Mouse (Mus musculus): ENCODE results near the gene P2ry2.
A peak's percentile ranks its signal among the peaks of the same experiment; 100 is the strongest.

P2ry2 gene

DNA sequence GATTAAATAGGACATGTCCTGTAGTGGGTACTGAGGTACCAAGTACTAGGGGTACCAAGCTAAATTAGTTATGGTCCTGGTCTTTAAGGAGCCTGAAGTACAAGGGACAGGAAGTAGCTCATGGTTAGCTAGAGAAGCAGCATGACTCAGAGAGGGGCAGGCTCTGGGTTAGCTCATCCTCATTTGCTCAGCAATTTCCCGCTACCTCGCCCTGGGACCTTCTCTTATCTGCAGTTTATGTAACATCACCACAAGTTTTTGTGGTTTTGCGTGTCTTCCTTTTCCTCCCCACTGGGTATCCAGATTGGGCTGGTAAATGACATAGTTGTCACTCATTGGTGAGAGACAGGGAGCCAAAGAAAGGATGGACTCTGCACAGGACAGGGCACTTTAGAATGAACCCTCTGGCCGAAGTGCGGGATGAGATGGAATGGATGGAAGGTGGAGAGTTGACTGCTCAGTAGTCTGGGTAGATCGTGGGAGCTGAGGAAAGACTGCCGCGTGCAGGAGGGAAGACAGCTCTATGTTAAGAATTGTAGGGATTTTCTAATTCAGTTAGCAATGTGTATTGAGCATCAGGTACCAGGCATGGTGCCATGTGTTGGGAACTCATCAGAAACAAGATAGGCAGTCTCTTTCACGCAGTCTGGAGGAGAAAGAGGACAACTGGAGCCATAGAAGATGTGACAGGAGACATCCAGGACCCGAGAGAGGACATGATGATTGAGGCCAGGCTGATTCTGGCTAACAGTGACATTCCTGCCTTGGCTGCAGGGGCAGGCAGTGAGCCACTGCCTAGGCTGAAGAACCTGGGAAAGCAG, 15.2 kb upstream of the P2ry2 start:
- DNase-seq (ENCODE audit: low read depth, low spot score) = no peak

GRCm38 (mm10) chr7:101026836-101027235, 14.2 kb upstream of the P2ry2 start:
- no peak for DNase-seq (ENCODE audit: low read depth, low spot score)

GRCm38 (mm10) chr7:101017492-101017891, 4.8 kb upstream of the P2ry2 start:
- no peak for DNase-seq (ENCODE audit: low read depth, low spot score)

GRCm38 (mm10) chr7:101017021-101017461, 4.4 kb upstream of the P2ry2 start:
- no peak for DNase-seq (ENCODE audit: low read depth, low spot score)

- no peak for DNase-seq (ENCODE audit: low read depth, low spot score)
Measured at GRCm38 (mm10) chr7:101014985-101015384, 2.3 kb upstream of the P2ry2 start.

DNA sequence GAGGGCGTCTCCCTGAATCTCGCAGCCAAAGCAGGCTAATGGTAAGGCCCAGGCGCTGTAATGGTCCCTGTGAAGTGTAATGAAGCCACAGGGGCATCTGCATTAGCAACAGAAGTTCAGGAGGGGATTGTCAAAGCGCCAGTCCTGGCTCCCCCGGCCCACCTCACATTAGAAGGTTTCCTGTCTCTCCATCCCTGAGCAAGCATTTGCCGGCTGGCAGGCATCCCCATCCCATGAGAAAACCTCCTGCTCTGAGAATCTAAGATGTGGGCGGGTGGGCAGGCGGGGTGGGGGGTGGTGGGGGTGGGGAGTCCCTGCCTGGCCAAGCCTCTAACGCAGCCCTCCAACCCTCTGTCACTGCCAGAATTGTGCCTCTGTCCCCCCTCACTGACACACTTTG, 1.4 kb upstream of the P2ry2 start:
- DNase-seq (ENCODE audit: low read depth, low spot score) = no peak

DNA sequence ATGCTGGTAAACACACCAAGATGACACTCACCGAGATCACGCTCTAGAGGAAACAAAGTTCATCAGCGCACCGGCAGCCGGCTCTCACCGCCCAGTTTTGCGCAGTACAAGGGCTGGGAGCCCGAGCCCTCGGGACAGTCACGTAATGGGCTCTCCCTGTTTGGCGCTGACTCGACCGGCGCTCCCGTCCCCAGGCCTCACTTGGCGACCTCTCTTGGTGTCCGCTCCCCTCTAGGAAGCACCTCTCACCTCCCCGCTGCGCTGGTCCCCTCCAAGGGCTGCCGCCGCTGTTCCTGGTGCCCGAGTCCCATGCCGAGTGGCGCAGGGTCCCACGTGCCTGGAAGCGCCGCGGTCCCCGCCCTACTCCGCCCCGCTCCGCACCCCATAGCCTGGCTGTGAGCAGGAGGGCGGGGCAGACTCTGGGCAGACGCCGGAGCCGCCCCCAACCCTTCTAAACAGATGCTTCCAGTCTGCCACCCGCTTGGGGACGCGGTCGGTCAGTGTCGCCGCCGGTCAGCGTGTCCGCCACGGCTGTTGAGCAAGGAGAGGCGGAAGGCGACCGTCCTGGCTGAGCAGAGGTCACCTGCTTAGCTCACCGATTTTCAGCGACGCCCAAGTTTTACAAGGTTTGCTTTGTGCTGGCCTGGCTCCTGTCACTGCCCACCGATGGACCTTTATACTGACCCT, 842 bp downstream of the P2ry2 start:
- DNase-seq (ENCODE audit: low read depth, low spot score) = no peak

GRCm38 (mm10) chr7:101010741-101011140, 1.9 kb downstream of the P2ry2 start:
- no peak for DNase-seq (ENCODE audit: low read depth, low spot score)

DNA sequence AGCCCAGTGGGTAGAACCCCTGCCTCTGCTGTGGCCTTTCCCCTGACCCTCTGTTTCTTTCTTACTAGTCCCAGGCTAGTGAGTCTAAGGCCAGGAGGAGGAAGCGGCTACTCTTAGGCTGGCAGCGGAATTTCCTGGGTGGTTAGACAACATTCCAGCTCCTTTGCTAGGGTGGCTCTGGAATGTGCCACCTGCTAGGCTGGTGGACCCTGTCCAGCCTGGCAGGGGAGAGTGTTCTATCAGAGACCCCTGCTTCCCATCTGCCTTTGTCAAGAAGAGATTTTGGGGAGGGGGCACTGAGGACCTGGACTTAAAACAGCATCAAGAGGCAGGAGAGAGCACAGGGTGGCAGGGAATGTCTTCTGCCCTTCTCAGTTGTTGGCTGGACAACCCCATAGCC, 6.5 kb downstream of the P2ry2 start:
- no peak for DNase-seq (ENCODE audit: low read depth, low spot score)

- DNase-seq (ENCODE audit: low read depth, low spot score) = no peak
Measured at GRCm38 (mm10) chr7:101005119-101005518, 7.5 kb downstream of the P2ry2 start.

DNA sequence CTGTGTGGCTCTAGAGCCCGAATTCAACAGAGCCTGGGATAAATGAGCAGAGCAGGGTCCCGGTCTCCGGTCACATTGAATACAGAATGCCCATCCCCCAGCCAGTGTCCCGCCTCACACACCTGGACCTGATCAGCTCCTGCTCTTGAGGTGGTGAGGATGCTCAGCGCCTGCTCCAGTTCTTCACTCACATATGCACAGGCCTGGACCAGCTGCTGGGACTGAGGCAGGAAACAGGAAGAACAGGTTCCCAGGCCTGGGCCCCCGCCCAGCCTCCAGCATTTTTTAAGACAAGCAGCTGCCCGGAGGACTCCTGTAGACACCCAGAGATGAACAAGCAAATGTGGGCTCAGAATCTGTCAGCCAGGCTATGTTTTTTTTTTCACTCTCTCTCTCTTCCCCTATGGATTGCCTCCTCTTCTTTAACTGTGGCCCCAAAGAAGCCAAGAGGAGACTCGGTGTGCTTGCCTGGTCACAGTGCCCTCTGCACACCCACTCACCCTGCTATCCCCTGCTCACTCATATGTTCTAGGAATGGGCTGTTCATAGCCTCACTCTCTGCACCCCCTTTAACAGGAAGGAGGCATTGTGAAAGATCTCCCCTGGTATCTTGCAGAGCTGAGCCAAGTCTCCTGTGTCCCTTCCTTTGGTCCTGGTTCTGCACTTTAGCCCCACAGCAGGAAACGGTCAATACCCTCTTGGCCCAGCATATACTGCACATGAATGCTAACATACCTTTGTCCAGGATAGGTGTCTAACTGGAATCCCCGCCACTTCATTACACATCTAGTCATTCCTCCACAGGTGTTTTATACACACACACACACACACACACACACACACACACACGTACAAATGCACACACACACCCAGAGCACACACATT, 9.0 kb downstream of the P2ry2 start:
- no peak for DNase-seq (ENCODE audit: low read depth, low spot score)

DNA sequence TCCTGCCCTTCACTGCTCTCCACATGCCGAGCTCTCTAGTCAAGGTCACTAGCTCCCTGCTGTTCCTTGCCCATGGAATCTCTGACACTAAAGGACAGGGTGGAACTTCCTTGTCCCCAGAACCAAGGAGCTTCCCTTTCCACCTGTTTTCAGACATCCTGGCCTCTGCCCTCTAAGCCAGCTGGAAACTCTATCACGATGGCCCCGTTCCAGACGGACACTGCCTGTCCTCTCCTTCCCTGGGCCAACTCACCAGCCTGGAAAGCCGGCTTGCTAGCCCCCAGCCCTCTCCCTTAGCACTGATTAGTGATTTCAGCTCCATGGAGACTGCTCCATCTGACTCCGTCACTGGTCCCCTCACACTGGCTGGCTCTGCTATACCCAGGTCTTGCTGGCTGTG, 10.4 kb downstream of the P2ry2 start:
- DNase-seq (ENCODE audit: low read depth, low spot score) = no peak

GRCm38 (mm10) chr7:100999623-101000022, 13.0 kb downstream of the P2ry2 start:
- DNase-seq (ENCODE audit: low read depth, low spot score) = no peak

DNA sequence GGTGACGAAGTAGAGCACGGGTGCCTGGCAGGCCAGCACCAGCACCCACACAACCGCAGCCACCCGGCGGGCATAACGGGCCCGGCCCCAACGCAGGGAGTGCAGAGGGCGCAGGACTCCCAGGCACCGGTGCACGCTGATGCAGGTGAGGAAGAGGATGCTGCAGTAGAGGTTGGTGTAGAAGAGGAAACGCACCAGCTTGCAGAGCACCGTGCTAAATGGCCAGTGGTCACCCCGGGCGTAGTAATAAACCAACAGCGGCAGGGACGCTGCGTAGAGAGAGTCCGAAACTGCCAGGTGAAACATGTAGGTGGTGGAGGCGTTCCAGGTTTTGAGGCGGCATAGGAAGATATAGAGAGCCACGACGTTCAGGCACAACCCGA, 14.1 kb downstream of the P2ry2 start:
- DNase-seq (ENCODE audit: low read depth, low spot score) = no peak

GRCm38 (mm10) chr7:100997951-100998577, 14.6 kb downstream of the P2ry2 start:
- DNase-seq (ENCODE audit: low read depth, low spot score) = no peak

DNA sequence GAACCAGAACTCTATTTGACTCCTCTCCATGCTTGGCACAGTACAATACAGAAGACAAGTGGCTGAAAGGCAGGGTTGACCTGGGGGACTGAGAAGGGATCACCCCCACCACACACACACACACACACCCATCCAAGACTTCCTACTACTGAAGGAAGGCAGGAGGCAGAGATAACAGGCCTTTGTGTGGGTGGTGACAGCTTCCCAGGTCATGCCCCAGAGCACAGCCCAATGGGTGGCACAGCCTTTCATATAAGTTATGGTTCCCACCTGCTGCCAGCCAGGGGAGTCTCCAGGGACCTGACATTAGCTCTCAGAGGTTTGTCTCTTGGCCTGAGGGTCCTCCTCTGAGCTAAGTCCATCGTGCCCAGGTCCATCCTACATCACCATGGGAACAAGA, 15.5 kb downstream of the P2ry2 start:
- no peak for DNase-seq (ENCODE audit: low read depth, low spot score)

DNA sequence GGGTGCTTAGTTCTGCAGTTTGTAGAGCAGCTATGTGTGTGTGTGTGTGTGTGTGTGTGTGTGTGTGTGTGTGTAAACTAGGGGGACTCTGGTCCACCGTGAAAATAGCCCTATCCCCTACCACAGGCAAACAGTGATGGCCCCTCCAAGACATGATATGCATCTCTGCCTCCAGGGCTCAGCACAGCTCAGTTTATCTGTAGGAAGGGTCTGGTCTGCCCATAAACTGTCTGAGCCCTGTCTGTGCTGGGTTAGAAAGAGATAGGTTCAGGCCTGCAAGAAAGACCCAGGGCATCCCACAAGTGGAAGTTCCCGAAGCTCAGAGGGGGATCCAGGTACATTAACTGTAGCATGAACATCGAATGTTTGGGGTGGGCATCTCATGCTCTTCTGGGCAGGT, 16.7 kb downstream of the P2ry2 start:
- no peak for DNase-seq (ENCODE audit: low read depth, low spot score)

DNA sequence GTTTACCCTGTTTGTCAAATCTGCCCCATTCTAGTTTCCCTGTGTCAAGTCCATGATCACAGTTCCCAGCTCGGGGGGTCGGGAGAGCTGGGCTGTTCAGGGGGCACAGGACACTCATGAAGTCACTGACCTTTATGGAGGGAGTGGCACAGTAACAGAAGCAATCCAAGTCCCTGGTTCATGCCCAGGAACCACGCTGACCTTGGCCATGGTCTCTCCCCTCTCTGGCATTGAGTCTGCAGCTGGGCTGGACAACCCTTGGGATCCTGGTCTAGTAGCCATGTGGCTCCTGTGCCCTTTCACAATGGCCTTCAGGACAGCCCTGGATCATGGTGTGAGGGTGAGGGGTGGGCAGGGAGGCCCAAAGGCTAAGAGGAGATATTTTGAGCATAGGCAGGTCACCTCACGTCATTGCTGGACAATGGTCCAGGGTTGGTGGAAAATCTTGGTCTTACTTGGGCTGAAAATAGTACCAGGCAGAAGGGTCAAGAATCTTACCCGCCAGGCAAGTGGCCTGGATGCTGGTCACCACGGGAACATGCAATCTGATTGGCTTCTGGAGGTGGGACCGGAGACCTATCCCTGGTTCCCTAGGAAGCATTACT, 17.3 kb downstream of the P2ry2 start:
- DNase-seq (ENCODE audit: low read depth, low spot score) = no peak

DNA sequence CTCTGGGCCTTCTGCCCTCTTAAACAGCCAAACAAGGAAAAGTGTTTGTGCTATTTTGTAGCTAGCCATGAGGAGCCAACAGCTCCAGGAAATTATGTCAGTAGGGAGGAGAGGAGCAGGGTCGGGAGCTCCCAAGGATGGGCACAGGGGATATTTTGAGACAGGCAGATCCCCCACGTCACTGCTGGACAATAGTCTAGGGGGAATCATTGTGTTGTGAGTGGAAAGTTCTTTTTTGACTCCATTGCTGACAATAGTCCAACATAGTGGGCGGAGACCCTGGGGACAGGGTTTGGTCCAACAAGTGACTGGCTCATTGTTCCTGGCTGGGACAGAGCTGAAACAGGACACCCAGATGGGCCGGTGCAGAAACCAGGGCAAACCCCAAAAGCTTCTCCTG, 19.5 kb downstream of the P2ry2 start:
- no peak for DNase-seq (ENCODE audit: low read depth, low spot score)

DNA sequence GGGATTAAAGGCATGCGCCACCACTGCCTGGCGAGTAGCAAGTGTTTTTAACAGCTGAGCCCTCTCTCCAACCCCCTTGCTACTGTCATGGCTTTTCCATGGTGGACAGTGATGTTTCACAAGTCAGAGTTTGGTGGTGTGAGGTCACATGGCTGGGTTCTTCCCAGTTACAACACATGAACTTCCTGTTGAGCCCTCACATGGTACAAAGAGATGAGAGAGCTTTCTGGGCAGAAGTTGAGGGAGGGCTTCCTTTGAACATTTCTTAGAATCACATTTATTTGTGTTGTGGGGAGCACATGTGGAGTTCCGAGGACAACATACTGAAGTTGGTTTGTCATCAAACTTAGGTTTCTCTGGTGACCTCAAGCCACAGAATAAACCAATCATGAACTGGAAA, 20.7 kb downstream of the P2ry2 start:
- no peak for DNase-seq (ENCODE audit: low read depth, low spot score)

DNA sequence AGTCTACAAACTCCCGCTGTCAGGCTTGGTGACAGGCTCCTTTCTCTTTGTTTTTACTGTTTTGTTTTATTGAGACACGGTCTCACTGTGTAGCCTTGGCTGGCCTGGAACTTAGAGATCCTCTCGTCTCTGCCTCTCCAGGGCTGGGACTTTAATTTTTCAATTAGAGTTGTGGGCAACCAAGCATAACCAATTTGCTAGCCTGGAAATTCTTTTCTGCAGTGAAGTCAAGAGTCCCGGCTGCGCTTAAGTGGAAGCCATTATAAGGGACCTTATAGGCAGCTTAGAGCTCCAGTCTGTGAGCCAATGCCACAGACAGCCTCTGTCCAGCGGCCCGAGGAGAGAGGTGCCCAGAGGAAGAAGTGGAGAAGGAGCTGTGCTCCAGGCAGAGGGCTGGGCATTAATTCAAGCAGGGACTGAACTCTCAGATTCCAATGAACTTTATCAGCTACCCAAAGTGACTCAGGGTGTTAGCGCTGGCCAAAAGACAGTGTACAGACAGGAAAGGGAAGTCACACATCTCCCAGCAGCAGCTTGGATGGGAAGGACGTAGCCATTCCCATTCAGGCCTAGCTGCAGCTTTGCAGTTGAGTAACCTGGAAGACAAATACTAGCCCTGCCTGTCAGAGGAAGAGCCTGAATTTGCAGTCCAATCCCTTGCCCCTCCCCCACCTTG, 21.9 kb downstream of the P2ry2 start:
- peak; percentile 46 for DNase-seq (ENCODE audit: low read depth, low spot score)

Data from A20 (cell line).